Mouse (Mus musculus): ENCODE results near the gene Fhl1.

The Fhl1 gene

GRCm38 (mm10) chrX:56752144-56752543 lies 20.6 kb downstream of the Fhl1 start:
- no peak for DNase-seq (ENCODE audit: low read depth, low spot score)

GRCm38 (mm10) chrX:56753317-56754289 lies 22.0 kb downstream of the Fhl1 start:
- no peak for DNase-seq (ENCODE audit: low read depth, low spot score)

GRCm38 (mm10) chrX:56755646-56756045 lies 24.1 kb downstream of the Fhl1 start:
- no peak for DNase-seq (ENCODE audit: low read depth, low spot score)

- no peak for DNase-seq (ENCODE audit: low read depth, low spot score)
Observed at GRCm38 (mm10) chrX:56756352-56756751, 24.8 kb downstream of the Fhl1 start.

GRCm38 (mm10) chrX:56760257-56760760 lies 28.7 kb downstream of the Fhl1 start:
- no peak for DNase-seq (ENCODE audit: low read depth, low spot score)

- no peak for DNase-seq (ENCODE audit: low read depth, low spot score)
Observed at GRCm38 (mm10) chrX:56769838-56770237, 38.3 kb downstream of the Fhl1 start.

GRCm38 (mm10) chrX:56771751-56772150 lies 40.2 kb downstream of the Fhl1 start:
- no peak for DNase-seq (ENCODE audit: low read depth, low spot score)

- no peak for DNase-seq (ENCODE audit: low read depth, low spot score)
Observed at GRCm38 (mm10) chrX:56773329-56773728, 41.7 kb downstream of the Fhl1 start.

GRCm38 (mm10) chrX:56786281-56787061 lies 54.9 kb downstream of the Fhl1 start:
- DNase-seq (ENCODE audit: low read depth, low spot score) = no peak

GRCm38 (mm10) chrX:56787486-56787885 lies 55.9 kb downstream of the Fhl1 start:
- no peak for DNase-seq (ENCODE audit: low read depth, low spot score)

- no peak for DNase-seq (ENCODE audit: low read depth, low spot score)
Observed at GRCm38 (mm10) chrX:56790591-56790990, 59.0 kb downstream of the Fhl1 start.

- peak; percentile 8 for DNase-seq (ENCODE audit: low read depth, low spot score)
Observed at GRCm38 (mm10) chrX:56791268-56791667, 59.7 kb downstream of the Fhl1 start.

GRCm38 (mm10) chrX:56821765-56822603 lies 90.4 kb downstream of the Fhl1 start, which contains the start of gene Map7d3:
TSS of gene Map7d3 (minus strand) at chrX:56822326.
- DNase-seq (ENCODE audit: low read depth, low spot score) = no peak

- no peak for DNase-seq (ENCODE audit: low read depth, low spot score)
Observed at GRCm38 (mm10) chrX:56827492-56827891, 95.9 kb downstream of the Fhl1 start.

- DNase-seq (ENCODE audit: low read depth, low spot score) = no peak
Observed at GRCm38 (mm10) chrX:56835842-56836241, 104.3 kb downstream of the Fhl1 start.

GRCm38 (mm10) chrX:56839369-56839768 lies 107.8 kb downstream of the Fhl1 start:
- no peak for DNase-seq (ENCODE audit: low read depth, low spot score)

GRCm38 (mm10) chrX:56841255-56841654 lies 109.7 kb downstream of the Fhl1 start:
- DNase-seq (ENCODE audit: low read depth, low spot score) = no peak
